Mouse (Mus musculus): ENCODE measurements at regions not wholly inside any gene's neighbourhood (a gene's known extent, or its start where the extent isn't known, plus 50 kb on each side); places are given as distances from the start of the nearest gene placed in this dataset.

GRCm38 (mm10) chr16:49616263-49616872 lies 82.7 kb upstream of the Ift57 start:
- Histone ChIP-seq H3K4me3 (no peak overlapping the region), H3K27me3 (replicated peaks) (no peaks in the 10 kb centered on the region), H3K4me2 (replicated peaks) (no peak overlapping the region), H3K9ac (no peak overlapping the region), H3K4me1 (no peaks in the 10 kb centered on the region), H3K9me3 (0 out of 2 replicates have a peak, but pooled peaks cover 7% of the 10 kb centered on the region), H3K27ac (no peak overlapping the region), H3K36me3 (no peaks in the 10 kb centered on the region)
- WGBS: 81% methylated on average over 13 of the region's 13 CpGs
- no peak for ATAC-seq (ENCODE audit: low FRiP score, low read depth)

GRCm38 (mm10) chr16:49633502-49633901 lies 65.5 kb upstream of the Ift57 start:
- H3K4me2 ChIP-seq (replicated peaks): no peak overlapping the region
- H3K36me3 ChIP-seq: no peaks in the 10 kb centered on the region
- no peak overlapping the region for H3K27ac ChIP-seq
- WGBS: 90% methylated on average over 5 of the region's 5 CpGs
- no peaks in the 10 kb centered on the region for H3K9me3 ChIP-seq
- no peak for ATAC-seq (ENCODE audit: low FRiP score, low read depth)
- no peaks in the 10 kb centered on the region for H3K4me1 ChIP-seq
- no peak overlapping the region for H3K4me3 ChIP-seq
- H3K27me3 ChIP-seq (replicated peaks): no peaks in the 10 kb centered on the region
- no peak overlapping the region for H3K9ac ChIP-seq

GRCm38 (mm10) chr16:49635506-49635905 lies 63.5 kb upstream of the Ift57 start:
- no peaks in the 10 kb centered on the region for H3K36me3 ChIP-seq
- no peak for ATAC-seq (ENCODE audit: low FRiP score, low read depth)
- 96% methylated on average over 8 of the region's 8 CpGs for WGBS
- H3K4me1 ChIP-seq: no peaks in the 10 kb centered on the region
- no peaks in the 10 kb centered on the region for H3K9me3 ChIP-seq
- H3K4me2 ChIP-seq (replicated peaks): no peak overlapping the region
- H3K4me3 ChIP-seq: no peak overlapping the region
- no peaks in the 10 kb centered on the region for H3K27me3 ChIP-seq (replicated peaks)
- H3K9ac ChIP-seq: no peak overlapping the region
- H3K27ac ChIP-seq: no peak overlapping the region

GRCm38 (mm10) chr16:49636467-49636866 lies 62.6 kb upstream of the Ift57 start:
- WGBS: 96% methylated on average over 1 of the region's 1 CpGs

DNA sequence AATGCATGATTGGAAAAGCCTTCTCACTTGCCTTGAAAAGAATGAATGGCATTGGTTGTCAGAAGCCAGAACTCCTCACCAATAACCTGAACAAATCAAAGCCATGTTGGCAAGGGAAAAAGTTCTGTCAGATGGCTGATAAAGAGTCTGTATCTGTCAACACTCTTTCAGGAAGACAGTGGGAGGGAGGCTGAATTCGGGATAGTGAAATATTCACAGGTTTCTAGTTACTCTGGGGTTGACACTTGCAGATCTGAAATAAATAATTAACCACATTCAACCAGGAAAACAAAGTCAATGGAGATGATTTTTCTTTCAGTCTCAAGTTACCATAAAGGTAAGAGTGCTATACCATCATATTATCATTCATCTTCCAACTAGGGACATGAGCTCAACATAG lies 56.3 kb upstream of the Ift57 start:
- ATAC-seq (ENCODE audit: low FRiP score, low read depth): no peak
- 76% methylated on average over 1 of the region's 1 CpGs for WGBS
- Histone ChIP-seq H3K27me3 (replicated peaks) (no peaks in the 10 kb centered on the region), H3K9me3 (no peaks in the 10 kb centered on the region), H3K36me3 (no peaks in the 10 kb centered on the region), H3K4me3 (no peak overlapping the region), H3K4me2 (replicated peaks) (no peak overlapping the region), H3K27ac (no peak overlapping the region), H3K9ac (no peak overlapping the region), H3K4me1 (no peaks in the 10 kb centered on the region)

More at GRCm38 (mm10) chr16:49636467-49636866, 62.6 kb upstream of the Ift57 start:
- Histone ChIP-seq H3K9ac (no peak overlapping the region), H3K36me3 (no peaks in the 10 kb centered on the region), H3K9me3 (no peaks in the 10 kb centered on the region), H3K27me3 (replicated peaks) (no peaks in the 10 kb centered on the region), H3K4me3 (no peak overlapping the region), H3K4me1 (no peaks in the 10 kb centered on the region), H3K4me2 (replicated peaks) (no peak overlapping the region), H3K27ac (no peak overlapping the region)
- no peak for ATAC-seq (ENCODE audit: low FRiP score, low read depth)

GRCm38 (mm10) chr16:49644416-49644815 lies 54.6 kb upstream of the Ift57 start:
- no peaks in the 10 kb centered on the region for H3K36me3 ChIP-seq
- WGBS: 94% methylated on average over 1 of the region's 1 CpGs
- no peak for ATAC-seq (ENCODE audit: low FRiP score, low read depth)
- no peaks in the 10 kb centered on the region for H3K27me3 ChIP-seq (replicated peaks)
- H3K27ac ChIP-seq: no peak overlapping the region
- no peak overlapping the region for H3K4me2 ChIP-seq (replicated peaks)
- no peaks in the 10 kb centered on the region for H3K4me1 ChIP-seq
- no peak overlapping the region for H3K4me3 ChIP-seq
- H3K9me3 ChIP-seq: no peaks in the 10 kb centered on the region
- H3K9ac ChIP-seq: no peak overlapping the region

DNA sequence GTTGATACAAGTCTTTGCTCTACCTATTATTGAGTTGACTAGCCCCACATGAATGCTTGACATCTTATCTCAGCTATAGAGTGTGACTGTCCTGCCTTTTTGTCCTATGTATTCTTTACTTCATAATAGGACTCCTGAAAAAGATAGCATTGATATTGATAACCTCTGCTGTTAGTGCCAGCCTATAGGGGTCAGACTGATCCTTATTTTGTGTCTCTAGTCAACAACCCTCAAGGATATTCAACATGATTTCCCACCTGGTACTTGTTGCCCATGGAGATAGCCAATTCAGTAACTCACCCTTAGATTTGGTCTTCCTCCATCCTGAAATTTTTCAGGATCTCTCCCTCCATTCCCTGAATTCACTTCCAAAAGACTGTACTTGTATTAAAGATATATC lies 52.6 kb upstream of the Ift57 start:
- H3K27me3 ChIP-seq (replicated peaks): no peaks in the 10 kb centered on the region
- H3K4me3 ChIP-seq: no peak overlapping the region
- H3K9me3 ChIP-seq: no peaks in the 10 kb centered on the region
- no peak overlapping the region for H3K4me2 ChIP-seq (replicated peaks)
- no peak overlapping the region for H3K9ac ChIP-seq
- H3K27ac ChIP-seq: no peak overlapping the region
- H3K36me3 ChIP-seq: no peaks in the 10 kb centered on the region
- no peaks in the 10 kb centered on the region for H3K4me1 ChIP-seq
- ATAC-seq (ENCODE audit: low FRiP score, low read depth): no peak
